Mouse (Mus musculus) kidney, embryonic 16.5 days (tissue): ENCODE data around the gene 1700029J07Rik. TPM values are rescaled to one million over a fixed set of nuclear protein-coding genes. Genes with fewer than 3 reads are reported as not detected.

Experiments
- ATAC-seq: fragments of 200-750 bp; cut with Nextera tagmentation; 2 replicates; pipeline ENCODE4 v1.8.0; 2017; ENCODE audit warnings: moderate TSS enrichment; ENCODE audit not compliant: low FRiP score, low TSS enrichment
- H3K27ac ChIP-seq: fragments of 300-500 bp; sonication (generic); 2 replicates; pipeline ENCODE4 v1.5.1; 2014; ENCODE audit warnings: low read length
- H3K27me3 ChIP-seq: fragments of 300-500 bp; sonication (generic); 2 replicates; pipeline ENCODE4 v1.6.1; 2014; ENCODE audit warnings: low read length, control low read depth, mixed read lengths; ENCODE audit not compliant: insufficient read depth
- H3K36me3 ChIP-seq: fragments of 300-500 bp; sonication (generic); 2 replicates; pipeline ENCODE4 v1.6.1; 2014; ENCODE audit warnings: low read length, control low read depth, mixed read lengths; ENCODE audit not compliant: insufficient read depth
- H3K4me1 ChIP-seq: fragments of 300-500 bp; sonication (generic); 2 replicates; pipeline ENCODE4 v1.6.1; 2014; ENCODE audit warnings: low read length, control low read depth, mixed read lengths; ENCODE audit not compliant: insufficient read depth
- H3K4me2 ChIP-seq: fragments of 300-500 bp; sonication (generic); replicated peaks from 2 replicates; pipeline ENCODE4 v1.6.1; 2014; ENCODE audit warnings: low read depth, low read length
- H3K4me3 ChIP-seq: fragments of 300-500 bp; sonication (generic); 2 replicates; pipeline ENCODE4 v1.5.1; 2014; ENCODE audit warnings: mild to moderate bottlenecking, low read length
- H3K9ac ChIP-seq: fragments of 300-500 bp; sonication (generic); replicated peaks from 2 replicates; pipeline ENCODE4 v1.6.1; 2014; ENCODE audit warnings: low read length
- H3K9me3 ChIP-seq: fragments of 300-500 bp; sonication (generic); 2 replicates; pipeline ENCODE4 v1.6.1; 2016; ENCODE audit warnings: low read length, control low read depth
- WGBS: fragments of 180-500 bp; shearing (Covaris S2); extraction: QIAGEN DNeasy Blood & Tissue Kit; methylation state at CpG from one replicate; pipeline ENCODE4 v1.1.7; 2014; 5-methylcytosine and 5-hydroxymethylcytosine counted together
- polyA plus RNA-seq: library from polyadenylated mRNA; unstranded; fragments of >200 nt; fragmentation: Nextera tagmentation; extraction: Ambion mirVana; gene quantifications from 2 replicates; pipeline ENCODE4 v1.2.1, GENCODE M21; 2015

1700029J07Rik gene
- 6.0 and 6.5 TPM in 2 replicates for polyA plus RNA-seq

GRCm38 (mm10) chr8:45975126-45975836 is at the start of gene 1700029J07Rik, which contains the start of gene Ufsp2:
Gene 1700029J07Rik, minus strand, starts transcription at chr8:45975252.
Gene Ufsp2, plus strand, starts transcription at chr8:45975528.
- H3K4me1 ChIP-seq = peaks cover 13% of the 10 kb centered on the region
- H3K27ac ChIP-seq = peak within 1 kb of the TSS; percentile 85
- peaks cover 20% of the 10 kb centered on the region for H3K36me3 ChIP-seq
- H3K9ac ChIP-seq = peak within 1 kb of the TSS; percentile 86
- peaks cover 8% of the 10 kb centered on the region; the same call in 1 of the 2 replicates for H3K9me3 ChIP-seq
- H3K4me2 ChIP-seq = peak within 1 kb of the TSS; percentile 78
- 1% methylated on average over 57 of the region's 57 CpGs for WGBS
- peak within 1 kb of the TSS; percentile 82 for H3K4me3 ChIP-seq
- no peaks in the 10 kb centered on the region for H3K27me3 ChIP-seq
- ATAC-seq = peak; percentile 99

- Histone ChIP-seq H3K27me3 (no peaks in the 10 kb centered on the region), H3K9me3 (no peaks in the 10 kb centered on the region), H3K4me3 (no peak overlapping the region), H3K9ac (no peak overlapping the region), H3K4me2 (no peak overlapping the region), H3K27ac (no peak overlapping the region), H3K4me1 (no peaks in the 10 kb centered on the region), H3K36me3 (no peaks in the 10 kb centered on the region)
- WGBS = 46% methylated on average over 4 of the region's 4 CpGs
- ATAC-seq = no peak
These were observed 49.3 kb upstream of the 1700029J07Rik start for GRCm38 (mm10) chr8:46024392-46024791.

GRCm38 (mm10) chr8:46022758-46023157 is 47.7 kb upstream of the 1700029J07Rik start:
- H3K4me2 ChIP-seq = no peak overlapping the region
- 92% methylated on average over 9 of the region's 9 CpGs for WGBS
- H3K36me3 ChIP-seq = no peaks in the 10 kb centered on the region
- no peaks in the 10 kb centered on the region for H3K27me3 ChIP-seq
- H3K4me3 ChIP-seq = no peak overlapping the region
- no peak overlapping the region for H3K9ac ChIP-seq
- no peaks in the 10 kb centered on the region for H3K4me1 ChIP-seq
- no peaks in the 10 kb centered on the region for H3K9me3 ChIP-seq
- ATAC-seq = no peak
- H3K27ac ChIP-seq = no peak overlapping the region

- Histone ChIP-seq H3K9ac (no peak overlapping the region), H3K27me3 (no peaks in the 10 kb centered on the region), H3K4me3 (no peak overlapping the region), H3K4me2 (no peak overlapping the region), H3K9me3 (no peaks in the 10 kb centered on the region), H3K27ac (no peak overlapping the region), H3K4me1 (no peaks in the 10 kb centered on the region), H3K36me3 (no peaks in the 10 kb centered on the region)
- ATAC-seq = no peak
- 84% methylated on average over 9 of the region's 9 CpGs for WGBS
These were observed 47.2 kb upstream of the 1700029J07Rik start for GRCm38 (mm10) chr8:46022203-46022602.

- ATAC-seq = peak; percentile 85; the same call in 1 of the 2 replicates
- WGBS = 20% methylated on average over 17 of the region's 17 CpGs
- H3K27me3 ChIP-seq = no peaks in the 10 kb centered on the region
- peak overlapping the region; percentile 18 for H3K4me3 ChIP-seq
- H3K27ac ChIP-seq = peak overlapping the region; percentile 44
- H3K4me2 ChIP-seq = peak overlapping the region; percentile 46
- H3K9me3 ChIP-seq = peaks cover 3% of the 10 kb centered on the region; the same call in 1 of the 2 replicates
- peak overlapping the region; percentile 50 for H3K9ac ChIP-seq
- peaks cover 8% of the 10 kb centered on the region; the same call in 1 of the 2 replicates for H3K4me1 ChIP-seq
- H3K36me3 ChIP-seq = no peaks in the 10 kb centered on the region
These were observed 36.0 kb upstream of the 1700029J07Rik start for GRCm38 (mm10) chr8:46010746-46011680.

- Histone ChIP-seq H3K36me3 (no peaks in the 10 kb centered on the region), H3K4me2 (peak overlapping the region; percentile 46), H3K27me3 (no peaks in the 10 kb centered on the region), H3K9ac (peak overlapping the region; percentile 50), H3K9me3 (peaks cover 3% of the 10 kb centered on the region; the same call in 1 of the 2 replicates), H3K4me1 (peaks cover 8% of the 10 kb centered on the region; the same call in 1 of the 2 replicates), H3K27ac (peak overlapping the region; percentile 44), H3K4me3 (peak overlapping the region; percentile 18)
- peak; percentile 51; the same call in 1 of the 2 replicates for ATAC-seq
- WGBS = 62% methylated on average over 2 of the region's 2 CpGs
These were observed 35.3 kb upstream of the 1700029J07Rik start for GRCm38 (mm10) chr8:46010306-46010705.

GRCm38 (mm10) chr8:46007050-46007672 is 32.1 kb upstream of the 1700029J07Rik start:
- Histone ChIP-seq H3K36me3 (no peaks in the 10 kb centered on the region), H3K9me3 (peaks cover 3% of the 10 kb centered on the region; the same call in 1 of the 2 replicates), H3K9ac (no peak overlapping the region), H3K4me1 (peaks cover 8% of the 10 kb centered on the region; the same call in 1 of the 2 replicates), H3K27me3 (no peaks in the 10 kb centered on the region), H3K4me2 (no peak overlapping the region), H3K4me3 (no peak overlapping the region), H3K27ac (no peak overlapping the region)
- 46% methylated on average over 3 of the region's 3 CpGs for WGBS
- no peak for ATAC-seq

- ATAC-seq = no peak
- no peak within 1 kb of the TSS for H3K4me2 ChIP-seq
- H3K27ac ChIP-seq = no peak within 1 kb of the TSS
- H3K9ac ChIP-seq = no peak within 1 kb of the TSS
- no peaks in the 10 kb centered on the region for H3K27me3 ChIP-seq
- WGBS = 75% methylated on average over 4 of the region's 4 CpGs
- H3K4me3 ChIP-seq = no peak within 1 kb of the TSS
- peaks cover 5% of the 10 kb centered on the region; the same call in 1 of the 2 replicates for H3K4me1 ChIP-seq
- H3K9me3 ChIP-seq = peaks cover 3% of the 10 kb centered on the region; the same call in 1 of the 2 replicates
- H3K36me3 ChIP-seq = no peaks in the 10 kb centered on the region
These were observed 30.5 kb upstream of the 1700029J07Rik start, which contains the start of gene Ankrd37 for GRCm38 (mm10) chr8:46005596-46005995. Gene Ankrd37, minus strand, starts transcription at chr8:46005707.
